Mouse (Mus musculus): ENCODE data around the gene Mapk11. TPM values are rescaled to one million over a fixed set of nuclear protein-coding genes. Genes with fewer than 3 reads are reported as not detected.

The Mapk11 gene
- polyA plus RNA-seq (2015; fragmentation: Nextera tagmentation; extraction: Ambion mirVana) = 39.1 and 46.8 TPM in 2 replicates

- H3K4me1 ChIP-seq (replicated peaks; ENCODE audit: control insufficient read depth, insufficient read depth, low read length) = peaks cover 39% of the 10 kb centered on the region
- H3K9me3 ChIP-seq (ENCODE audit: control insufficient read depth, low read length) = no peaks in the 10 kb centered on the region
- H3K4me3 ChIP-seq (replicated peaks; ENCODE audit: low read length) = peak within 1 kb of the TSS; percentile 87
- WGBS = under 1% methylated on average over 53 of the region's 61 CpGs
- peaks cover 3% of the 10 kb centered on the region; the same call in 1 of the 2 replicates for H3K36me3 ChIP-seq (ENCODE audit: control insufficient read depth, insufficient read depth)
- H3K27me3 ChIP-seq (replicated peaks; ENCODE audit: control insufficient read depth, insufficient read depth, low read length) = no peaks in the 10 kb centered on the region
- peak; percentile 77 for ATAC-seq
- peak within 1 kb of the TSS; percentile 91 for H3K27ac ChIP-seq (ENCODE audit: low read length)
- peak within 1 kb of the TSS; percentile 85 for H3K4me2 ChIP-seq (ENCODE audit: low read length)
- H3K9ac ChIP-seq (replicated peaks; ENCODE audit: low read depth, low read length) = peak within 1 kb of the TSS; percentile 92
These were observed at the start of gene Mapk11 for GRCm38 (mm10) chr15:89149271-89150040. Mapk11 (minus strand) TSS chr15:89149628.

GRCm38 (mm10) chr15:89197056-89197455 lies 47.6 kb upstream of the Mapk11 start:
- Histone ChIP-seq H3K9me3 (ENCODE audit: control insufficient read depth, low read length) (no peaks in the 10 kb centered on the region), H3K4me1 (replicated peaks; ENCODE audit: control insufficient read depth, insufficient read depth, low read length) (peaks cover 14% of the 10 kb centered on the region), H3K4me2 (ENCODE audit: low read length) (peak overlapping the region; percentile 82), H3K4me3 (replicated peaks; ENCODE audit: low read length) (peak overlapping the region; percentile 100), H3K36me3 (ENCODE audit: control insufficient read depth, insufficient read depth) (no peaks in the 10 kb centered on the region), H3K9ac (replicated peaks; ENCODE audit: low read depth, low read length) (peak overlapping the region; percentile 99), H3K27me3 (replicated peaks; ENCODE audit: control insufficient read depth, insufficient read depth, low read length) (no peaks in the 10 kb centered on the region), H3K27ac (ENCODE audit: low read length) (peak overlapping the region; percentile 98)
- ATAC-seq = no peak
- 73% methylated on average over 15 of the region's 15 CpGs for WGBS

GRCm38 (mm10) chr15:89196313-89196706 lies 46.9 kb upstream of the Mapk11 start, which contains the start of gene Dennd6b:
Dennd6b (minus strand) TSS chr15:89196496.
- peak within 1 kb of the TSS; percentile 99 for H3K9ac ChIP-seq (replicated peaks; ENCODE audit: low read depth, low read length)
- peak within 1 kb of the TSS; percentile 100 for H3K4me3 ChIP-seq (replicated peaks; ENCODE audit: low read length)
- peaks cover 14% of the 10 kb centered on the region for H3K4me1 ChIP-seq (replicated peaks; ENCODE audit: control insufficient read depth, insufficient read depth, low read length)
- no peaks in the 10 kb centered on the region for H3K9me3 ChIP-seq (ENCODE audit: control insufficient read depth, low read length)
- under 1% methylated on average over 38 of the region's 38 CpGs for WGBS
- H3K36me3 ChIP-seq (ENCODE audit: control insufficient read depth, insufficient read depth) = no peaks in the 10 kb centered on the region
- peak within 1 kb of the TSS; percentile 82 for H3K4me2 ChIP-seq (ENCODE audit: low read length)
- no peaks in the 10 kb centered on the region for H3K27me3 ChIP-seq (replicated peaks; ENCODE audit: control insufficient read depth, insufficient read depth, low read length)
- peak within 1 kb of the TSS; percentile 98 for H3K27ac ChIP-seq (ENCODE audit: low read length)
- ATAC-seq = peak; percentile 99

- H3K36me3 ChIP-seq (ENCODE audit: control insufficient read depth, insufficient read depth) = no peaks in the 10 kb centered on the region
These were observed 46.4 kb upstream of the Mapk11 start for GRCm38 (mm10) chr15:89195690-89196312.

GRCm38 (mm10) chr15:89195261-89195681 lies 45.8 kb upstream of the Mapk11 start:
- H3K27ac ChIP-seq (ENCODE audit: low read length) = peak overlapping the region; percentile 98
- H3K27me3 ChIP-seq (replicated peaks; ENCODE audit: control insufficient read depth, insufficient read depth, low read length) = no peaks in the 10 kb centered on the region
- H3K9ac ChIP-seq (replicated peaks; ENCODE audit: low read depth, low read length) = peak overlapping the region; percentile 99
- H3K4me1 ChIP-seq (replicated peaks; ENCODE audit: control insufficient read depth, insufficient read depth, low read length) = peaks cover 14% of the 10 kb centered on the region
- H3K4me2 ChIP-seq (ENCODE audit: low read length) = peak overlapping the region; percentile 82
- H3K9me3 ChIP-seq (ENCODE audit: control insufficient read depth, low read length) = no peaks in the 10 kb centered on the region
- no peaks in the 10 kb centered on the region for H3K36me3 ChIP-seq (ENCODE audit: control insufficient read depth, insufficient read depth)
- no peak for ATAC-seq
- peak overlapping the region; percentile 100 for H3K4me3 ChIP-seq (replicated peaks; ENCODE audit: low read length)
- WGBS = 31% methylated on average over 6 of the region's 6 CpGs

More at GRCm38 (mm10) chr15:89195690-89196312, 46.4 kb upstream of the Mapk11 start:
- Histone ChIP-seq H3K27ac (ENCODE audit: low read length) (peak overlapping the region; percentile 98), H3K4me2 (ENCODE audit: low read length) (peak overlapping the region; percentile 82), H3K4me1 (replicated peaks; ENCODE audit: control insufficient read depth, insufficient read depth, low read length) (peaks cover 14% of the 10 kb centered on the region), H3K27me3 (replicated peaks; ENCODE audit: control insufficient read depth, insufficient read depth, low read length) (no peaks in the 10 kb centered on the region), H3K9me3 (ENCODE audit: control insufficient read depth, low read length) (no peaks in the 10 kb centered on the region), H3K9ac (replicated peaks; ENCODE audit: low read depth, low read length) (peak overlapping the region; percentile 99), H3K4me3 (replicated peaks; ENCODE audit: low read length) (peak overlapping the region; percentile 100)
- WGBS = under 1% methylated on average over 25 of the region's 25 CpGs
- peak; percentile 93 for ATAC-seq

- H3K9ac ChIP-seq (replicated peaks; ENCODE audit: low read depth, low read length) = no peak overlapping the region
- 60% methylated on average over 5 of the region's 5 CpGs for WGBS
- peak overlapping the region; percentile 19; the same call in 1 of the 2 replicates for H3K27ac ChIP-seq (ENCODE audit: low read length)
- no peak overlapping the region for H3K4me2 ChIP-seq (ENCODE audit: low read length)
- H3K36me3 ChIP-seq (ENCODE audit: control insufficient read depth, insufficient read depth) = peaks cover 4% of the 10 kb centered on the region; the same call in 1 of the 2 replicates
- no peaks in the 10 kb centered on the region for H3K9me3 ChIP-seq (ENCODE audit: control insufficient read depth, low read length)
- peaks cover 29% of the 10 kb centered on the region for H3K4me1 ChIP-seq (replicated peaks; ENCODE audit: control insufficient read depth, insufficient read depth, low read length)
- no peaks in the 10 kb centered on the region for H3K27me3 ChIP-seq (replicated peaks; ENCODE audit: control insufficient read depth, insufficient read depth, low read length)
- ATAC-seq = no peak
- no peak overlapping the region for H3K4me3 ChIP-seq (replicated peaks; ENCODE audit: low read length)
These were observed 35.5 kb upstream of the Mapk11 start for GRCm38 (mm10) chr15:89184937-89185227.

GRCm38 (mm10) chr15:89184141-89184936 lies 34.9 kb upstream of the Mapk11 start:
- H3K27ac ChIP-seq (ENCODE audit: low read length) = peak overlapping the region; percentile 19

GRCm38 (mm10) chr15:89182842-89183241 lies 33.4 kb upstream of the Mapk11 start:
- WGBS = 60% methylated on average over 5 of the region's 5 CpGs
- H3K4me2 ChIP-seq (ENCODE audit: low read length) = no peak overlapping the region
- no peaks in the 10 kb centered on the region for H3K9me3 ChIP-seq (ENCODE audit: control insufficient read depth, low read length)
- no peak for ATAC-seq
- H3K36me3 ChIP-seq (ENCODE audit: control insufficient read depth, insufficient read depth) = no peaks in the 10 kb centered on the region
- H3K27me3 ChIP-seq (replicated peaks; ENCODE audit: control insufficient read depth, insufficient read depth, low read length) = no peaks in the 10 kb centered on the region
- peak overlapping the region; percentile 63 for H3K27ac ChIP-seq (ENCODE audit: low read length)
- H3K4me3 ChIP-seq (replicated peaks; ENCODE audit: low read length) = no peak overlapping the region
- peaks cover 47% of the 10 kb centered on the region for H3K4me1 ChIP-seq (replicated peaks; ENCODE audit: control insufficient read depth, insufficient read depth, low read length)
- no peak overlapping the region for H3K9ac ChIP-seq (replicated peaks; ENCODE audit: low read depth, low read length)

More at GRCm38 (mm10) chr15:89184141-89184936, 34.9 kb upstream of the Mapk11 start:
- Histone ChIP-seq H3K4me1 (replicated peaks; ENCODE audit: control insufficient read depth, insufficient read depth, low read length) (peaks cover 32% of the 10 kb centered on the region), H3K36me3 (ENCODE audit: control insufficient read depth, insufficient read depth) (peaks cover 1% of the 10 kb centered on the region; the same call in 1 of the 2 replicates), H3K27me3 (replicated peaks; ENCODE audit: control insufficient read depth, insufficient read depth, low read length) (no peaks in the 10 kb centered on the region), H3K9ac (replicated peaks; ENCODE audit: low read depth, low read length) (no peak overlapping the region), H3K4me2 (ENCODE audit: low read length) (no peak overlapping the region), H3K4me3 (replicated peaks; ENCODE audit: low read length) (no peak overlapping the region), H3K9me3 (ENCODE audit: control insufficient read depth, low read length) (no peaks in the 10 kb centered on the region)
- 24% methylated on average over 5 of the region's 5 CpGs for WGBS
- ATAC-seq = no peak

- Histone ChIP-seq H3K4me1 (replicated peaks; ENCODE audit: control insufficient read depth, insufficient read depth, low read length) (peaks cover 52% of the 10 kb centered on the region), H3K36me3 (ENCODE audit: control insufficient read depth, insufficient read depth) (no peaks in the 10 kb centered on the region), H3K27me3 (replicated peaks; ENCODE audit: control insufficient read depth, insufficient read depth, low read length) (no peaks in the 10 kb centered on the region), H3K9ac (replicated peaks; ENCODE audit: low read depth, low read length) (no peak overlapping the region), H3K9me3 (ENCODE audit: control insufficient read depth, low read length) (no peaks in the 10 kb centered on the region), H3K4me2 (ENCODE audit: low read length) (no peak overlapping the region), H3K27ac (ENCODE audit: low read length) (peak overlapping the region; percentile 63), H3K4me3 (replicated peaks; ENCODE audit: low read length) (no peak overlapping the region)
- 45% methylated on average over 6 of the region's 6 CpGs for WGBS
- ATAC-seq = no peak
These were observed 32.9 kb upstream of the Mapk11 start for GRCm38 (mm10) chr15:89182328-89182741.
